Mouse (Mus musculus): Measurements from ENCODE around the gene Resp18.

Gene Resp18

DNA sequence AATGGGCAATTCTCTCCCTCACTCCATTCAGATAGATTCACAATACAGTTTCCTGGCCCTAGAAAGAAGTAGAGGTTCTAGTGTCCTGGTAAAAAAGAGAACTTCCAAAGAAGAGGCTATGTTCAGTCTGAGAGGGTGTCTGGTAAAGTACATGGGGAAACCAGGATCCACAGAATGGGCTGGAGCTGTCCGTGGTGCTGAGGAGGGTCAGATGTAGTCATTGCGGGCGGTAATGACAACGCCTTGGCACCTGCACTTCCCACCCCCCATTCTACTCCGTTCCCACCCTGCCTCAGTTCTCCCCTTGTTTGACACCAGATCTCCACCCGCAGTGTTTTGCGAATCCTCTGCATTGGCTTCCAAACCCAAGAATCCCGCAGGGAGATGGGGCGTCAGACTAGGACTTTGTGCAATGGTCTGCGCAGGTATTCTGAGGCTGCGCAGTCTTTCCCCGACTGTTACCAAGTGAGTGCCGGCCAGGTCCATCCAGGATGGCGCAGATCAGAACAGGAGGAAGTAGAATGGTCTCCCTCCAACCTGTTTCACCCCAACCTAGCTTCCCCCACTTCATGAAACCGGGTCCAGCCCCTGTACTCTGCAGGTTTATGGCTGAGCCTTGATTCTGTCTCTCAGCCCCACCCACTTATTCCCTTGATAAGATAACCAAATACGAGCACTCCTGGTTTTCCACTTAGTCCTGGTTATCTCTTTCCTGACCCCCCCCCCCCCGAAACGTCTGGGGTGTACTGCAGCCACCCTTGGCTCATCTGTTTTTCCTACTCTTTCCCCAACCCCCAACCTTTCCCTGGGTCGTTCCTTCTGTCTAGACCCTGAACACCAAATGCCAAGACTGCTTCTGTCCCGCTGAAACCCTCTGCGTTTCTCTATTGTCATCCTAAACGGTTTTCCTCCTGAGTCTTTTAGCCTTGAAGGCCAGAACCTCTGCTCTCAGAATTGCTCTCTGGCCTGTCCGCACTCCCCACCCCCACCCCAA, 723 bp downstream of the Resp18 start:
- peak; percentile 68 for ATAC-seq (ENCODE audit: low TSS enrichment)

DNA sequence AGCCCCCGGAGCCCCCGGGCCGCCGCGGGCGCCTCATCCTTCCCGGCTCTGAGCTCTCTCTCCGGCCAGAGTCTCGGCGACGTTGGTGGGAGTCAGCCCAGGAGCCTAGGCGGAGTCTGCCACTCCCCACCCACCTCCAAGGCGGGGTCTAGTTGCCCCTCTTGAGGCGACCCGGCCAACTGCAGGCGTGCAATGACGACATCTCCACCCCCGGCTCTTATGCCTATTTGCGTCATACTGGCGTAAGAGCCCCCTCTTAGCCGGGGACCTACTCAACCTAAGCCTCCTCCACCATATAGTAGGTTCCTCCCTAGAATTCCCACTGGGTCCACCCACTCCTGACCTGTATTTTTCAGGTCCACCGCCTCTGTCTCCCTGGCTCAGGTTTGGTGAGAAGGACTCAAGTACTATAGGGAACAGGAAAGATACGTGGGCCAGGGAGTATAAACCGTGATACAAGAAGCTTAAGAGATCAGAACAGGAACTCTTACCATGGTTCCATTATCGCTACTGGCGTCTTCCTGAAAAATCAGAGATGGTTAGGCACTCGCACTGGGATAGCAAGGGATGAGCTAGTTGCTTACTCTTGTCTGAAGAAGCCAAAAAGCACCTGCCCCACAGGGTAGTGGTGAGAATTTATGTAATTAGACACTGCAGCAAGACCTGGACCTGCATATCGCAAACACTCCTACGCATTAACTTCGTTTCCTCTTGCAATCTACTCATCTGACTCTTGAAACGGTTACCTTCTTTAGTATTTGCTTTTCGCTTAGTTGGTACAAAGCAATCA, 13.9 kb downstream of the Resp18 start, which contains the start of gene Ptprn:
Ptprn (minus strand) TSS at position 412 of the 790 bp plus-strand sequence.
- ATAC-seq (ENCODE audit: low TSS enrichment), result peak; percentile 76

DNA sequence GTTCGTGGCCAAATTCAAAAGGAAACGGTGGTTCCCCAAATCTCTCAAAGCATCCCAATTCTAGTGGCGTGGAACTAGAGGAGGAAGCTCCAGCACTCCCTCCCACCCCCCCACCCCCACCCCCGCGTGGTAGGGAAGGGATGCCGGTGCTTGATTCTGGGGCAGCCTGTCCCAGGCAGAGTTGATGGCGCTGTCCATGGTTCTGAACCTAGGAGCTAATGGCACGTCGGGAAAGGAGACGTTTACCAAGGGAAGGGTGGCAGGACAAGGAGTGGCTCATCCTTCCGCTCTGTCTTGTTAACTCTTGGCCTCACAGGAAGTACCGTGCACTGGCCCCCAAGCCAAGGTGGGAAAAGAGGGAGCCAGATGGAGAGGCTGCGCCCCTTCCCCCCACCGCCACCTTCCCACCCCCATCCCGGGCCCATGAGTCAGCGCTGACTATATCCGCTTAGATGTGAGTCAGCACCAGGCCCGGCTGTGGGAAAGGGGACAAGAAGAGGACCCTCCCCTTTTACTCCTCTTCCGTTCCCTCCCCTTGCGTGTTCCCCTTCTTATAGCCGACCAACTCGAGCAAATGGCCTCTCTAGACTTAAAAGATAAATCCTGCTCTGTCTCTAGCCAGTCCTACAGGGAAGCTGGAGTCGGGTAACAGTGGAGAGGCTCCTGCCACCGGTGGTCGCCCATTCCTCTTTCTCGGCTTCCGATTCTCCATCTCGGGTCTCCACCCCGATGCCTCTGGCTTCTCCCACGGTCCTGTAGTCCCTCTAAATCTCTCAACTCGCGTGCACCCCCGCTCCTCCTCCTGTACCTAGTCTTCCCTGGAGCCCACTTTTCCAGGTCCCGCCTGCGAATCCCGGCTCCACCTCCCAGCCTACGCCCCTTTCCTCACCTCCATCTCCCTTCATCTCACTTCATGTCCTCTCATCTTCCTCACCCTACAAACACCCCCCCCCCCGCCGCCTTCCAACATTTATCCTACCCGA, 15.0 kb downstream of the Resp18 start:
- ATAC-seq (ENCODE audit: low TSS enrichment), result peak; percentile 49

DNA sequence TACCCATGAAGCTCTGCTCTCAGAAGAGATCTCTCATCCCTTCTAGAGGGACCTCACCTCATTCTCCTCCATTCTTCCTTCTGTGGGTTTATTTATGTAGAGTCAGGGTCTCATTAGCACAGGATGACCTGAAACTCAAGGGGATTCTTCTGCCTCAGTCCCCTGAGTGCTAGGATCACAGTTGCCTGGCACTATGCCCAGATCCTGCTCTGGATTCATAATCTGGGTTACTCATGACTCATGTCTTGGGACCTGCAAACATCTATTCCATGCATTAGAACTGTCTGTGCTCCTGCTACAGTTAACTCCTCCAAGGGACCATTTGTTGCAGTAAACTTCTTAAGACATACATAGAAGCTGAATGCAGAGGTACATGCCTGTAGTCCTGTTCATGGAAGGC, 16.9 kb downstream of the Resp18 start:
- no peak for ATAC-seq (ENCODE audit: low TSS enrichment)

DNA sequence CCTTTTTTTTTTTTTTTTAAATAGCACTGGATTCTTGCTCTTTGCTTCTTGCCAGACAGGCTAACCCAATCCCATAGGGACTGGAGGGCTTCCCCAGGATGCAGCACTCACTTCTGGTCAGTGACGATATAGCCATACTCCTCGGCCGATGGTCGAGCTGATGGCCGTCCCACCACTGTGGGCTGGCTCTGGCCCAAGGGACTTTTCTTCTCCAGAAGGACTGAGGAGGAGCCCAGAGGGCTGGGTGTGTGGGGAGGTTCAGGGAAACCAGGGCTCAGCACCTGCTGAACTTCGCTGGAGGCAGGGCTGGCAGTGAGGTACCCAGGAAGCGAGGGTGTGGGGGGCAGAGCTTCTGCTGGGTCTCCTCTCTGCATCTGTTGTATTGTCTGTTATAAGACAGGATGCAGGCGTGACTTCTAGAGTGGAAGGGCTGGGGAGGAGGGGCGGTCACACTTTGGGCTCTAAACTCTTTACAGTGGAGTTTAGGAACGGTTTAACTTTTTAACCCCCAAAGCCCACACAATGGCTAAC, 22.6 kb downstream of the Resp18 start:
- no peak for ATAC-seq (ENCODE audit: low TSS enrichment)

GRCm38 (mm10) chr1:75254625-75255013, 23.6 kb downstream of the Resp18 start:
- ATAC-seq (ENCODE audit: low TSS enrichment), result peak; percentile 15; the same call in 1 of the 2 replicates

DNA sequence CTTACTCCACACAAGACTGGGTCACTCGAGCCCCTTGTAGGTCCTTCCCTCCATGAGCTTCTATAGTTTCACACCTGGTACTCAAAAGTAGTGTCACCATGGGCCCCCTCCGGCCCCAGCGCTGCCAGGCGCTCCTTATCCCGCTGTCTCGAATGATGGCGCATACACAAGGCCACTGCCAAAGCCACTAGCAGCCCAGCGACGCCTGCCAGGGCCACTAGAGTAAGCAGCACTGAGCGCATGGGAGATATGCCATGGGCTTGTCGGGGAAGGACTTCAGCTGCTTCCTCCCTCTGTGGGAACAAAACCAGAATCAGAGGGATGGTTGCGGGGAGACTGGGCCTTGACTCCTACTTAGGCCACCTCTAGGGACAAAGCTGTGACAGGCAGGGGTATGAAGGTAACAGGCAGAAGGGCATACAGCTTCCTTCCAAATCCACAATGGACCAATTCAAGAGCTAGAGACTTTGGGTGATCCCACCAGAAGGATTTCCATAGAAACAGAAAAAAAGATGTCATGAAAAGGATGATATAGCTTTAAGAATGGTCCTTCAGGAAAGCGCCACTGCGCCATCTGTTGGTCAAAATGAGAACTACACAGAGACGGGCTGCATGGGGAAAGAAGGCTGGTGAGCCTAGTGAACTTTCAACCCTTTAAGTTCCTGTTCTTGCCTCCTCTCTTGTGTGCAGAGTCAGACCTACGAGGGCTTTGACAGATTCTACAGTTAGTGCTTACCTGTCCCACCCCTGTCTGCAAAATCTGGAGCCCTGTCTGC, 24.2 kb downstream of the Resp18 start:
- ATAC-seq (ENCODE audit: low TSS enrichment), result peak; percentile 15; the same call in 1 of the 2 replicates

DNA sequence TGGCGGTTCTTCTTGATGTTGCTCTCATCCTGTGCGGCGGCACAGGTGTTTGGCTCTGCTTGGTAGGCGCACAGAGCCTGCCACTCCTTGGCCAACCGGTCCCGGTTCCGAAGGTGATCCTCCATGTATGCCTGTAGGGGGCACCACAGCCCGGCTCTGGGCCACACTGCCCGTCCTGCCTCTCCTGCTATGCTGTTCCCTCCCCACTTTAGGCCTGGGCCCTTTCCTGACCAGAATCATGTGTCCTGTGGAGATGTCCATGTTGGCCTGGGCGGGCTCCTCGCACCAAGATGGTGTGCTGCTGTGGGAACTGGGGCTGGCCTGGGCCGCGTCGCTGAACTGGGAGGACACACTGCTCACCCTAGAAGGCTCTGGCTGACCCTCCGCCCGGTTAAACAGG, 25.2 kb downstream of the Resp18 start:
- no peak for ATAC-seq (ENCODE audit: low TSS enrichment)

DNA sequence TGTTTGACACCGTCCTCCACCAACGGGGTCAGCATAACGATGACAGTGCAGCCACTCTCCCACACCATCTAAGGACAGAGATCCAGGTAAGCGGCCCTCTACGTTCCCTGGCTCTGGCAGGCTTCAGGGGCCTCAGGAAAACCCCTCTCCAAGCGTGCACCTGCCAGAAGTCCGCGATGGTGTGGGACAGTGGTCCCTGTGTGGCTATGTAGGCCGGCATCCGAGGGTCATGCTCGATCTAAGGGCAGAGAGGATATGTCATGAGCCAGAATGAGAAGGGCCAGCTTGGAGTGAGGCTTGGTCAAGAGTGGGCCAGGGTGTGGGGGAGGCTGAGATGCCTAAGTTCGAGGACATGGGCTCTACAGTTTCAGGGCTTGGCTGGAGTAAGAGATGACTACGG, 25.9 kb downstream of the Resp18 start:
- ATAC-seq (ENCODE audit: low TSS enrichment), result no peak

GRCm38 (mm10) chr1:75251112-75251970, 26.9 kb downstream of the Resp18 start:
- ATAC-seq (ENCODE audit: low TSS enrichment), result peak; percentile 10; the same call in 1 of the 2 replicates

GRCm38 (mm10) chr1:75250498-75250897, 27.7 kb downstream of the Resp18 start:
- no peak for ATAC-seq (ENCODE audit: low TSS enrichment)

- ATAC-seq (ENCODE audit: low TSS enrichment), result peak; percentile 13
These were observed 30.0 kb downstream of the Resp18 start for GRCm38 (mm10) chr1:75248041-75248772.

- ATAC-seq (ENCODE audit: low TSS enrichment), result no peak
These were observed 30.9 kb downstream of the Resp18 start for GRCm38 (mm10) chr1:75247071-75247930.

DNA sequence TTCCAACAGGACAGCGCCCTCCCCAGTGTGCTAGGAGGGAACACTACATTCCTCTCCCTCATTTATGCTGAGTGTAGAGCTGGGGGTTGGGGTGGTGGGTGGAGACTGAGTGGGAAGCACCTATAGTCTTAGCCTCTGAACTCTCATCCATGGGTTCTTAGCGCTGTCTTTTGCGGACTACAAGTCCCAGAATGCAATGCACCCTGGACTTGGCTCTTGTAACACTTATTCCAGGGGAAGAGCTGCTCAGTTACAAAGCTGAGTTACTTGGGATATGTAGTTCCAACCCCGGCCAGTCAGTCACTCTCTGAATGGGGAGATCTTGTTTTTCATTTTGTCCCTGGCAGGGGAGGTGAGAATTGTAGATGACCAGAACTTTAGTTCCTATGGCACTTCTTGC, 33.4 kb downstream of the Resp18 start:
- peak; percentile 73 for ATAC-seq (ENCODE audit: low TSS enrichment)

GRCm38 (mm10) chr1:75244175-75244826, 33.9 kb downstream of the Resp18 start:
- peak; percentile 20 for ATAC-seq (ENCODE audit: low TSS enrichment)

DNA sequence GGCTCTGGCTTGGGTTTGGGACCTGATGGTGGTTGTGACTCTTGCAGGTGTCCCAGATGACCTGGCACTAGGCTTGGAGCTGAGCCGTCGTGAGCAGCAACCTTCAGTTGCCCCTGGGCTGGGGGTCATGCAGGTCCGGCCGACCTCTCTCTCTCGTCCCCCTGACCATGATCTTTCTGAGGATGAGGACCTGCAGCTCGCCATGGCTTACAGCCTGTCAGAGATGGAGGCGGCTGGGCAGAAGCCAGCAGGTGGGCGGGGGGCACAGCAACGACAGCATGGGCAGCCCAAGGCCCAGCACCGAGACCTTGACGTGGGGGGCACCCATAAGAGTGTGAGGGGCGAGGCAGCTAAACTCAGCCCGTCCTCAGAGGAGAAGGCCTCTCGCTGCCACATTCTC, 34.8 kb downstream of the Resp18 start:
- no peak for ATAC-seq (ENCODE audit: low TSS enrichment)

- ATAC-seq (ENCODE audit: low TSS enrichment), result peak; percentile 18; the same call in 1 of the 2 replicates
These were observed 38.6 kb downstream of the Resp18 start for GRCm38 (mm10) chr1:75239591-75239990.

Measured in frontal cortex, adult (tissue).